Mouse (Mus musculus) myocyte (in vitro differentiated cells): ENCODE data around the gene 1700037C18Rik. TPM values are rescaled to one million over a fixed set of nuclear protein-coding genes. Genes with fewer than 3 reads are reported as not detected.
"Not testable (repeated sequence)": the region's sequence is repeated elsewhere in the genome, so short reads cannot be mapped to it uniquely, and the experiment has no call there.

ENCODE experiments used
- H3K27me3 ChIP-seq: one replicate; pipeline ENCODE4 v1.6.1; 2011; ENCODE audit not compliant: control insufficient read depth, insufficient read depth, insufficient read length
- H3K36me3 ChIP-seq: one replicate; pipeline ENCODE4 v1.6.1; 2011; ENCODE audit not compliant: control insufficient read depth, insufficient read depth
- H3K4me2 ChIP-seq: one replicate; pipeline ENCODE4 v1.6.1; 2011; ENCODE audit warnings: low read depth, control low read depth
- H3K4me3 ChIP-seq: one replicate; pipeline ENCODE4 v1.5.1; 2011; ENCODE audit warnings: mild to moderate bottlenecking, control low read depth, moderate library complexity
- H3K79me2 ChIP-seq: one replicate; pipeline ENCODE4 v1.6.1; 2011; ENCODE audit not compliant: control insufficient read depth, insufficient read depth
- H3ac ChIP-seq: one replicate; pipeline ENCODE4 v1.6.1; 2011; ENCODE audit not compliant: control insufficient read depth, insufficient read length
- CEBPB ChIP-seq: IDR thresholded peaks from 2 replicates; pipeline ENCODE4 v1.6.1; 2011; ENCODE audit warnings: mild to moderate bottlenecking, moderate library complexity; ENCODE audit not compliant: poor library complexity, insufficient read depth, severe bottlenecking
- E2F4 ChIP-seq: IDR thresholded peaks from one replicate; pipeline ENCODE4 v1.6.1; 2011; ENCODE audit warnings: mild to moderate bottlenecking, control low read depth, moderate library complexity; ENCODE audit not compliant: insufficient read depth
- MAX ChIP-seq: IDR thresholded peaks from one replicate; pipeline ENCODE4 v1.6.1; 2011; ENCODE audit warnings: low read depth, mild to moderate bottlenecking, control low read depth
- MYOD1 ChIP-seq, 3 experiments: IDR thresholded peaks; one replicate each; pipeline ENCODE4 v1.6.1; 2011; ENCODE audit warnings: control low read depth in 2 of 3, low read depth in 2 of 3, mild to moderate bottlenecking in 2 of 3, moderate library complexity in 1 of 3; ENCODE audit not compliant: insufficient read length in 2 of 3, control insufficient read depth in 1 of 3
- MYOG ChIP-seq, 3 experiments: IDR thresholded peaks; one replicate each; pipeline ENCODE4 v1.6.1; 2011; ENCODE audit warnings: control low read depth in 2 of 3, low read depth in 2 of 3, mild to moderate bottlenecking in 2 of 3; ENCODE audit not compliant: insufficient read length in 2 of 3, control insufficient read depth in 1 of 3, insufficient read depth in 1 of 3
- POLR2A ChIP-seq: IDR thresholded peaks from one replicate; pipeline ENCODE4 v1.6.1; 2011; ENCODE audit warnings: low read depth, mild to moderate bottlenecking, control low read depth, moderate library complexity; ENCODE audit not compliant: insufficient read length
- POLR2AphosphoS2 ChIP-seq: IDR thresholded peaks from one replicate; pipeline ENCODE4 v1.6.1; 2011; ENCODE audit warnings: low read depth, control low read depth; ENCODE audit not compliant: insufficient read length
- REST ChIP-seq: IDR thresholded peaks from one replicate; pipeline ENCODE4 v1.6.1; 2011; ENCODE audit warnings: mild to moderate bottlenecking, control low read depth, moderate library complexity; ENCODE audit not compliant: insufficient read depth, insufficient read length
- SRF ChIP-seq: IDR thresholded peaks from one replicate; pipeline ENCODE4 v1.6.1; 2011; ENCODE audit warnings: low read depth; ENCODE audit not compliant: control insufficient read depth, insufficient read length
- TCF12 ChIP-seq: IDR thresholded peaks from one replicate; pipeline ENCODE4 v1.6.1; 2011; ENCODE audit warnings: mild to moderate bottlenecking, control low read depth; ENCODE audit not compliant: poor library complexity, insufficient read depth, severe bottlenecking
- TCF3 ChIP-seq: IDR thresholded peaks from one replicate; pipeline ENCODE4 v1.6.1; 2011; ENCODE audit warnings: low read depth, control low read depth; ENCODE audit not compliant: insufficient read length
- USF1 ChIP-seq: IDR thresholded peaks from one replicate; pipeline ENCODE4 v1.6.1; 2011; ENCODE audit warnings: low read depth, mild to moderate bottlenecking, control low read depth, moderate library complexity
- polyA plus RNA-seq: library from polyadenylated mRNA; unstranded; fragments of >200 nt; fragmentation: generic; extraction: Trizol; gene quantifications from one replicate; pipeline ENCODE4 v1.2.1, GENCODE M21; 2012; ENCODE audit warnings: missing spikeins

The 1700037C18Rik gene
- polyA plus RNA-seq, 1 experiment = 3.5 TPM

GRCm38 (mm10) chr16:3859254-3859653 lies 49.2 kb downstream of the 1700037C18Rik start:
- H3K27me3 ChIP-seq = no peaks in the 10 kb centered on the region
- no peak overlapping the region for H3K4me2 ChIP-seq
- TF ChIP-seq POLR2A (no peak), MYOG (IDR thresholded peaks at IDR 0.05; ENCODE audit: control insufficient read depth in 1 of 3, insufficient read depth in 1 of 3, insufficient read length in 2 of 3, low read depth in 2 of 3) (no peak), CEBPB (no peak), MAX (no peak), REST (no peak), TCF3 (no peak), TCF12 (no peak), POLR2AphosphoS2 (no peak), MYOD1 (IDR thresholded peaks at IDR 0.05; ENCODE audit: control insufficient read depth in 1 of 3, insufficient read length in 2 of 3, low read depth in 2 of 3) (no peak)
- no peak overlapping the region for H3K4me3 ChIP-seq
- peaks cover 23% of the 10 kb centered on the region for H3K36me3 ChIP-seq
- H3ac ChIP-seq = no peak overlapping the region
- H3K79me2 ChIP-seq = no peaks in the 10 kb centered on the region

DNA sequence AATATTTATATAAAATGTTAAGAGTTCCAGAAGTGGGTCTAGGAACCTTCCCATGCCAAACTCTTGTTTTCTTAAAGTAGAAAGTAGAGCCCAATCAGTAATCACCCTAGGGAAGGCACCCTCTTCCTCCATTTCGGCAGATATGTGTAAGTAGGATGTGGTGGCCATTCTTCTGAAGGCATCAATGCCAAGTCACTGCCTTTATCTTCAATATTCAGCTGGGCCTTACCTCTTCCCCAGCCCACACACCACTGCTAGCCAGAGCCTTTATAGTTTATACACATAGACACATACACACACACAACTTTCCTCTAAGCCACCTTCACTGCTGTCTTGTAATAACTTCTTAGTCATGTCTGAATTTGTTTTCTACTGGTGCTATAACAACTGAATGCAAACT lies 52.7 kb downstream of the 1700037C18Rik start:
- Histone ChIP-seq H3K27me3 (no peaks in the 10 kb centered on the region), H3K4me2 (no peak overlapping the region), H3K4me3 (no peak overlapping the region), H3K36me3 (peaks cover 5% of the 10 kb centered on the region), H3ac (no peak overlapping the region), H3K79me2 (no peaks in the 10 kb centered on the region)
- no peak for TF ChIP-seq TCF12
- no peak for TF ChIP-seq REST
- no peak for TF ChIP-seq MYOD1 (IDR thresholded peaks at IDR 0.05; ENCODE audit: control insufficient read depth in 1 of 3, insufficient read length in 2 of 3, low read depth in 2 of 3)

DNA sequence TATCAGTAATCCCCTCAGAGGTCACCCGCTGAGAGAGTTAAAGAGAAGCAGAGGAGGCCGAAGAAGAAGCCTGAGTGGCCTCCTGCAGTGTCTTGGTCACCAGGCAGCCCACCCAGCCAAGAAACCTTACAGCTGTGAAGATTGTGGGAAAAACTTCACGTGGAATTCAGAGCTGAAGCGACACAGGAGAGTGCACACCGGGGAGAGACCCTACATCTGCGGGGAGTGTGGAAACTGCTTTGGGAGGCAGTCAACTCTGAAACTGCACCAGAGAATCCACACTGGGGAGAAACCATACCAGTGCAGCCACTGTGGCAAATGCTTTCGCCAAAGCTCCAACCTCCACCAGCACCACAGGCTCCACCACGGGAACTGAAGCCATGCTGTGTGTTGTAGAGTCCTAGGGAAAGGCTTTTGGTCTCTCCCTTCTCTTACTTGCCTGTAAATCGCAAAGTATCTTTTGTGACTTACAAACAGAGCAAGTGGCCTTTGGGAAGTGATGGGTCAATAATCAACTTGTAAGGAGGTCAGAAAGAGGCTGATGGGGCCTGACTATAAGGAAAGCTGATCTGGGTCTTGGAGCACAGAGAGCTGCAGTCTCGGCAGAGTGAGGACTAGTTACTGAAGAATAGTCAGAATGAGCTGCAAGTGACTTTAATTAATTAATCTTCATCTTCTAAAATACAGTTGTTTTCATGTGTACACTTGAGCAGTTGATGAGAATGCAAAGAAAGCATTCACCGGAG lies 53.9 kb downstream of the 1700037C18Rik start:
- no peak overlapping the region for H3K4me2 ChIP-seq
- H3K79me2 ChIP-seq = no peaks in the 10 kb centered on the region
- H3ac ChIP-seq = no peak overlapping the region
- no peaks in the 10 kb centered on the region for H3K36me3 ChIP-seq
- no peak for TF ChIP-seq TCF12
- TF ChIP-seq POLR2AphosphoS2 = no peak
- no peak for TF ChIP-seq REST
- no peak for TF ChIP-seq SRF
- TF ChIP-seq POLR2A = no peak
- no peak for TF ChIP-seq MYOG (IDR thresholded peaks at IDR 0.05; ENCODE audit: control insufficient read depth in 1 of 3, insufficient read depth in 1 of 3, insufficient read length in 2 of 3, low read depth in 2 of 3)
- TF ChIP-seq MYOD1 (IDR thresholded peaks at IDR 0.05; ENCODE audit: control insufficient read depth in 1 of 3, insufficient read length in 2 of 3, low read depth in 2 of 3) = no peak
- no peak for TF ChIP-seq MAX
- no peak for TF ChIP-seq E2F4
- no peak for TF ChIP-seq TCF3
- TF ChIP-seq USF1 = no peak
- TF ChIP-seq CEBPB = no peak
- H3K27me3 ChIP-seq = no peaks in the 10 kb centered on the region
- no peak overlapping the region for H3K4me3 ChIP-seq

DNA sequence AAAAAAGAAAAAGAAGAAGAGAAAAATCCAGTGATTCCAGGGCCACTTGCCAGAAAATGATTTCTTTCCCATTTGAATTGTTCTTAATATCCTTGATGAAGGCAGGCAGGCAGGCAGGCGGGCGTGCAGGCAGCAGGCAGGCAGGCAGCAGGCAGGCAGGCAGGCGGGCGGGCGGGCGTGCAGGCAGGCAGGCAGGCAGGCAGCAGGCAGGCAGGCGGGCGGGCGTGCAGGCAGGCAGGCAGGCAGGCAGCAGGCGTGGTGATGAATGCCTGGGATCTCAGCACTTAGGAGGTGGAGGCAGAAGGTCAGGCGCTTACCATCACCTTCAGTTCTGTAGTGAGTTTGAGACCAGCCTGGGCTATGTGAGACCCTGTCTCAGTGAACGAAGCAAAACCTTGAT lies 55.9 kb downstream of the 1700037C18Rik start:
- H3K27me3 ChIP-seq = no peaks in the 10 kb centered on the region
- no peak overlapping the region for H3K4me2 ChIP-seq
- no peaks in the 10 kb centered on the region for H3K79me2 ChIP-seq
- H3K4me3 ChIP-seq = no peak overlapping the region
- H3K36me3 ChIP-seq = no peaks in the 10 kb centered on the region
- TF ChIP-seq USF1 (no peak), CEBPB (no peak), MAX (no peak), POLR2AphosphoS2 (no peak), E2F4 (no peak), TCF3 (no peak), POLR2A (no peak), MYOG (IDR thresholded peaks at IDR 0.05; ENCODE audit: control insufficient read depth in 1 of 3, insufficient read depth in 1 of 3, insufficient read length in 2 of 3, low read depth in 2 of 3) (no peak), MYOD1 (IDR thresholded peaks at IDR 0.05; ENCODE audit: control insufficient read depth in 1 of 3, insufficient read length in 2 of 3, low read depth in 2 of 3) (no peak), TCF12 (no peak), SRF (no peak), REST (no peak)
- H3ac ChIP-seq = no peak overlapping the region

DNA sequence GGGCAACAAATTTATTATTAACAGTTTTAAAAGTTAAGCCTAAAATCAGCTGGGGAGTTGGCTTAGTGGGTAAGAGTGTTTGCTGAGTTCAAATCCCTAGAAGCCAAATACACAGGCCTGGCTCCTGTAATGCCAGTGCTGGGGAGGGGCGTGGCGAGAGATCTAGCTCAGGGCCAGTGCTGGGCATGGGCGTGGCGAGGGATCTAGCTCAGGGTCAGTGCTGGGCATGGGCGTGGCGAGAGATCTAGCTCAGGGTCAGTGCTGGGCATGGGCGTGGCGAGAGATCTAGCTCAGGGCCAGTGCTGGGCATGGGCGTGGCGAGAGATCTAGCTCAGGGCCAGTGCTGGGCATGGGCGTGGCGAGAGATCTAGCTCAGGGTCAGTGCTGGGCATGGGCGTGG lies 57.2 kb downstream of the 1700037C18Rik start:
- not testable (repeated sequence) for H3K4me2 ChIP-seq

More for the DNA sequence above, 57.2 kb downstream of the 1700037C18Rik start:
- H3K36me3 ChIP-seq, H3K27me3 ChIP-seq, H3K4me3 ChIP-seq, H3ac ChIP-seq, H3K79me2 ChIP-seq: not testable (repeated sequence)
